Mouse (Mus musculus): Measurements from ENCODE around the gene Paf1.

Paf1 gene

GRCm38 (mm10) chr7:28376011-28376771 is 16.6 kb upstream of the Paf1 start:
- TF ChIP-seq GATA4 (IDR thresholded peaks at IDR 0.05; ENCODE audit: insufficient replicate concordance, low read length), result peak; percentile 29; the same call in 1 of the 2 replicates

- TF ChIP-seq GATA4 (IDR thresholded peaks at IDR 0.05; ENCODE audit: insufficient replicate concordance, low read length), result no peak
Observed at GRCm38 (mm10) chr7:28377190-28378065, 15.3 kb upstream of the Paf1 start.

GRCm38 (mm10) chr7:28378066-28378690 is 14.6 kb upstream of the Paf1 start:
- TF ChIP-seq GATA4 (IDR thresholded peaks at IDR 0.05; ENCODE audit: insufficient replicate concordance, low read length), result no peak

- TF ChIP-seq GATA4 (IDR thresholded peaks at IDR 0.05; ENCODE audit: insufficient replicate concordance, low read length), result peak; percentile 71; the same call in 1 of the 2 replicates
Observed at GRCm38 (mm10) chr7:28378769-28379651, 13.7 kb upstream of the Paf1 start.

- no peak for TF ChIP-seq GATA4 (IDR thresholded peaks at IDR 0.05; ENCODE audit: insufficient replicate concordance, low read length)
Observed at GRCm38 (mm10) chr7:28380237-28381016, 12.3 kb upstream of the Paf1 start, which contains the start of gene Zfp36. TSS of gene Zfp36 (minus strand) at chr7:28380253.

GRCm38 (mm10) chr7:28381017-28381790 is 11.5 kb upstream of the Paf1 start:
- no peak for TF ChIP-seq GATA4 (IDR thresholded peaks at IDR 0.05; ENCODE audit: insufficient replicate concordance, low read length)

GRCm38 (mm10) chr7:28381938-28382337 is 10.8 kb upstream of the Paf1 start:
- no peak for TF ChIP-seq GATA4 (IDR thresholded peaks at IDR 0.05; ENCODE audit: insufficient replicate concordance, low read length)

GRCm38 (mm10) chr7:28382347-28382951 is 10.3 kb upstream of the Paf1 start:
- no peak; the same call in 1 of the 2 replicates for TF ChIP-seq GATA4 (IDR thresholded peaks at IDR 0.05; ENCODE audit: insufficient replicate concordance, low read length)

- peak; percentile 96 for TF ChIP-seq GATA4 (IDR thresholded peaks at IDR 0.05; ENCODE audit: insufficient replicate concordance, low read length)
Observed at GRCm38 (mm10) chr7:28382981-28383396, 9.8 kb upstream of the Paf1 start.

GRCm38 (mm10) chr7:28383606-28384005 is 9.1 kb upstream of the Paf1 start:
- TF ChIP-seq GATA4 (IDR thresholded peaks at IDR 0.05; ENCODE audit: insufficient replicate concordance, low read length), result no peak

- no peak for TF ChIP-seq GATA4 (IDR thresholded peaks at IDR 0.05; ENCODE audit: insufficient replicate concordance, low read length)
Observed at GRCm38 (mm10) chr7:28384162-28384561, 8.6 kb upstream of the Paf1 start.

GRCm38 (mm10) chr7:28385196-28385595 is 7.6 kb upstream of the Paf1 start:
- no peak for TF ChIP-seq GATA4 (IDR thresholded peaks at IDR 0.05; ENCODE audit: insufficient replicate concordance, low read length)

GRCm38 (mm10) chr7:28386007-28386406 is 6.7 kb upstream of the Paf1 start:
- no peak for TF ChIP-seq GATA4 (IDR thresholded peaks at IDR 0.05; ENCODE audit: insufficient replicate concordance, low read length)
